21 mouse cellular contexts compared by ENCODE assay signal in genomic region chr11:111409266-111409665, GRCm38 (mm10).
DNase-seq lines count a peak whose midpoint lies in the region; ATAC-seq lines count a peak whose summit lies in the region.
"Had no signal": no experiment of that assay in that cellular context is flagged by ENCODE, and none has a peak within 500 bp of the region (broad histone marks: within the 10 kb centered on the region; RNA-seq: fewer than 3 reads in every experiment).

No protein-coding gene starts in this region.

- H3K4me3 ChIP-seq in embryonic facial prominence, embryonic 14.5 days (ENCODE audit: low read depth, low read length) = no peak overlapping the region
- no peak overlapping the region for H3K4me3 ChIP-seq in embryonic facial prominence, embryonic 10.5 days
- H3K4me3 ChIP-seq: embryonic facial prominence, embryonic 15.5 days; forebrain, embryonic 13.5 days; heart, embryonic 13.5 days; hindbrain, embryonic 15.5 days had no signal

- no peak for ATAC-seq in embryonic facial prominence, embryonic 14.5 days (ENCODE audit: low read depth)
- ATAC-seq: activated CD4-positive, CD25-positive, alpha-beta regulatory T cell, adult 4 months; forebrain, embryonic 13.5 days; forebrain, postnatal 0 days; Patski had no signal

- H3K27me3 ChIP-seq in embryonic facial prominence, embryonic 14.5 days (replicated peaks; ENCODE audit: control insufficient read depth, insufficient read depth, low read length) = no peaks in the 10 kb centered on the region
- H3K27me3 ChIP-seq in embryonic facial prominence, embryonic 10.5 days (replicated peaks; ENCODE audit: low read depth, poor library complexity, severe bottlenecking) = no peaks in the 10 kb centered on the region
- H3K27me3 ChIP-seq: CH12.LX; embryonic facial prominence, embryonic 15.5 days; forebrain, embryonic 13.5 days; heart, embryonic 13.5 days; hindbrain, embryonic 15.5 days had no signal

- no peaks in the 10 kb centered on the region for H3K4me1 ChIP-seq in embryonic facial prominence, embryonic 14.5 days (ENCODE audit: control insufficient read depth, insufficient read depth, low read length)
- no peaks in the 10 kb centered on the region for H3K4me1 ChIP-seq in embryonic facial prominence, embryonic 10.5 days
- H3K4me1 ChIP-seq: embryonic facial prominence, embryonic 15.5 days; forebrain, embryonic 13.5 days; heart, embryonic 13.5 days; hindbrain, embryonic 15.5 days had no signal

- no peak overlapping the region for H3K27ac ChIP-seq in embryonic facial prominence, embryonic 14.5 days (replicated peaks; ENCODE audit: low read depth, low read length)
- H3K27ac ChIP-seq in embryonic facial prominence, embryonic 10.5 days (replicated peaks) = no peak overlapping the region
- H3K27ac ChIP-seq: embryonic facial prominence, embryonic 15.5 days; forebrain, embryonic 13.5 days; heart, embryonic 13.5 days; hindbrain, embryonic 15.5 days had no signal

- H3K9me3 ChIP-seq in embryonic facial prominence, embryonic 14.5 days (ENCODE audit: control insufficient read depth, low read length) = no peaks in the 10 kb centered on the region
- H3K9me3 ChIP-seq in embryonic facial prominence, embryonic 10.5 days = no peaks in the 10 kb centered on the region
- H3K9me3 ChIP-seq: embryonic facial prominence, embryonic 15.5 days; forebrain, embryonic 13.5 days; heart, embryonic 13.5 days; hindbrain, embryonic 15.5 days had no signal

- 69% methylated on average over 2 of the region's 2 CpGs for WGBS in embryonic facial prominence, embryonic 14.5 days
- WGBS in embryonic facial prominence, embryonic 10.5 days = 91% methylated on average over 2 of the region's 2 CpGs

- no peaks in the 10 kb centered on the region for H3K36me3 ChIP-seq in embryonic facial prominence, embryonic 14.5 days (ENCODE audit: control insufficient read depth, insufficient read depth, low read length)
- no peaks in the 10 kb centered on the region for H3K36me3 ChIP-seq in embryonic facial prominence, embryonic 10.5 days (replicated peaks)
- H3K36me3 ChIP-seq: embryonic facial prominence, embryonic 15.5 days; heart, embryonic 13.5 days; hindbrain, embryonic 15.5 days had no signal

- no peak overlapping the region for H3K9ac ChIP-seq in embryonic facial prominence, embryonic 14.5 days (ENCODE audit: low read depth, low read length)
- H3K9ac ChIP-seq: embryonic facial prominence, embryonic 15.5 days; forebrain, embryonic 13.5 days; forebrain, postnatal 0 days; heart, embryonic 13.5 days; hindbrain, embryonic 15.5 days had no signal

- peak; percentile 50 for DNase-seq in embryonic facial prominence, embryonic 14.5 days (ENCODE audit: low spot score)
- DNase-seq in embryonic facial prominence, embryonic 10.5 days (ENCODE audit: low spot score) = no peak
- DNase-seq in left cerebral cortex, adult 18-20 months (ENCODE audit: low spot score in 2 of 2) = peak; percentile 2 to 5
- DNase-seq in left cerebral cortex, adult 11 months (ENCODE audit: low spot score) = no peak
- DNase-seq in brain, adult 2 months (ENCODE audit: low read depth, low spot score) = peak; percentile 35
- peak; percentile 23 for DNase-seq in gonadal fat pad, adult 2 months (ENCODE audit: low read depth)
- DNase-seq in gastrocnemius, postnatal 25 days = no peak
- DNase-seq: adrenal gland, postnatal 14 days; cerebellum, adult 18-20 months; forebrain, postnatal 0 days; gastrocnemius, postnatal 14 days; heart, adult 11 months; heart, postnatal 36 days; kidney, adult 11 months had no signal

- H3K4me2 ChIP-seq in embryonic facial prominence, embryonic 14.5 days (ENCODE audit: low read depth, low read length) = no peak overlapping the region
- H3K4me2 ChIP-seq: embryonic facial prominence, embryonic 15.5 days; forebrain, embryonic 13.5 days; heart, embryonic 13.5 days; hindbrain, embryonic 15.5 days had no signal

Comparison
In these comparisons a context has a peak if more than half of its experiments do, and no peak if none do; other contexts are left out.
1. DNase-seq: peak in embryonic facial prominence, embryonic 14.5 days (single experiment), left cerebral cortex, adult 18-20 months (2 of 2), brain, adult 2 months (single experiment) and gonadal fat pad, adult 2 months (single experiment); none in embryonic facial prominence, embryonic 10.5 days (single experiment), left cerebral cortex, adult 11 months (single experiment) and gastrocnemius, postnatal 25 days (single experiment).